Mouse (Mus musculus) liver, embryonic 12.5 days (tissue): Measurements from ENCODE around the gene Pygb. TPM values are rescaled to one million over a fixed set of nuclear protein-coding genes. Genes with fewer than 3 reads are reported as not detected.

Experiments used
- polyA plus RNA-seq: library from polyadenylated mRNA; unstranded; fragments of >200 nt; fragmentation: Nextera tagmentation; extraction: Ambion mirVana; gene quantifications from 2 replicates; pipeline ENCODE4 v1.2.1, GENCODE M21; 2016

The Pygb gene
- polyA plus RNA-seq, 1 experiment from 2014 or later, result 34.0 TPM

Other genes starting within 250 kb of the Pygb start
- gene Cst7, start 216.3 kb upstream of the Pygb start, polyA plus RNA-seq, result 3.6 and 3.7 TPM in 2 replicates
- gene Apmap, start 178.2 kb upstream of the Pygb start, polyA plus RNA-seq, result 28.2 and 28.6 TPM in 2 replicates
- gene Acss1, start 118.2 kb upstream of the Pygb start, polyA plus RNA-seq, result 47.4 and 53.8 TPM in 2 replicates
- not detected in 2 replicates for gene Vsx1, start 97.4 kb upstream of the Pygb start, polyA plus RNA-seq
- gene Entpd6, start 37.7 kb upstream of the Pygb start, polyA plus RNA-seq, result 21.0 and 21.2 TPM in 2 replicates
- gene Abhd12, start 118.0 kb downstream of the Pygb start, polyA plus RNA-seq, result 24.9 and 25.3 TPM in 2 replicates
- 50.2 and 51.1 TPM in 2 replicates for gene Gins1, start 118.7 kb downstream of the Pygb start, polyA plus RNA-seq